Mouse (Mus musculus) stomach, postnatal 0 days (tissue): ENCODE data around the gene Bmp2k. TPM values are rescaled to one million over a fixed set of nuclear protein-coding genes. Genes with fewer than 3 reads are reported as not detected.

ENCODE experiments used
- ATAC-seq: fragments of 200-750 bp; cut with Nextera tagmentation; 2 replicates; pipeline ENCODE4 v1.8.0; 2017; ENCODE audit not compliant: low FRiP score, low TSS enrichment
- DNase-seq: peaks from one replicate; pipeline ENCODE4 v3.0.0-alpha.2; 2016; ENCODE audit warnings: low spot score
- H3K27ac ChIP-seq: fragments of 300-500 bp; sonication (generic); replicated peaks from 2 replicates; pipeline ENCODE4 v1.5.1; 2014; ENCODE audit warnings: mild to moderate bottlenecking, control low read depth
- H3K27me3 ChIP-seq: fragments of 300-500 bp; sonication (generic); 2 replicates; pipeline ENCODE4 v1.6.1; 2014; ENCODE audit warnings: low read length; ENCODE audit not compliant: control insufficient read depth, insufficient read depth
- H3K36me3 ChIP-seq: fragments of 300-500 bp; sonication (generic); 2 replicates; pipeline ENCODE4 v1.6.1; 2014; ENCODE audit warnings: low read length, mixed read lengths; ENCODE audit not compliant: control insufficient read depth, insufficient read depth
- H3K4me1 ChIP-seq: fragments of 300-500 bp; sonication (generic); replicated peaks from 2 replicates; pipeline ENCODE4 v1.6.1; 2014; ENCODE audit warnings: antibody characterized with exemption; ENCODE audit not compliant: control insufficient read depth, insufficient read depth
- H3K4me2 ChIP-seq: fragments of 300-500 bp; sonication (generic); replicated peaks from 2 replicates; pipeline ENCODE4 v1.6.1; 2014; ENCODE audit warnings: low read depth, mild to moderate bottlenecking, control low read depth, moderate library complexity
- H3K4me3 ChIP-seq: fragments of 300-500 bp; sonication (generic); 2 replicates; pipeline ENCODE4 v1.5.1; 2014; ENCODE audit warnings: low read depth, low read length, control low read depth
- H3K9ac ChIP-seq: fragments of 300-500 bp; sonication (generic); 2 replicates; pipeline ENCODE4 v1.6.1; 2014; ENCODE audit warnings: mild to moderate bottlenecking, low read length, control low read depth, mixed read lengths
- H3K9me3 ChIP-seq: fragments of 300-500 bp; sonication (generic); 2 replicates; pipeline ENCODE4 v1.6.1; 2016; ENCODE audit warnings: low read length; ENCODE audit not compliant: control insufficient read depth
- CTCF ChIP-seq: IDR thresholded peaks from 2 replicates; pipeline ENCODE4 v1.5.1; 2016; ENCODE audit warnings: antibody characterized with exemption, low read depth, mild to moderate bottlenecking, moderate library complexity
- EP300 ChIP-seq: optimal IDR thresholded peaks from 2 replicates; pipeline ENCODE3; 2016; ENCODE audit warnings: antibody characterized with exemption
- WGBS: fragments of 180-500 bp; shearing (Covaris S2); extraction: QIAGEN DNeasy Blood & Tissue Kit; methylation state at CpG from one replicate; pipeline ENCODE4 v1.1.7; 2014; 5-methylcytosine and 5-hydroxymethylcytosine counted together
- polyA plus RNA-seq: library from polyadenylated mRNA; unstranded; fragments of >200 nt; fragmentation: Nextera tagmentation; extraction: Ambion mirVana; gene quantifications from 2 replicates; pipeline ENCODE4 v1.2.1, GENCODE M21; 2015

The Bmp2k gene
- polyA plus RNA-seq, 1 experiment from 2014 or later: 11.9 TPM

GRCm38 (mm10) chr5:97060864-97061263 lies 63.4 kb downstream of the Bmp2k start:
- TF ChIP-seq CTCF: no peak
- TF ChIP-seq EP300: no peak

GRCm38 (mm10) chr5:97062041-97062440 lies 64.6 kb downstream of the Bmp2k start:
- no peak for ATAC-seq
- Histone ChIP-seq H3K9me3 (no peaks in the 10 kb centered on the region), H3K9ac (no peak overlapping the region), H3K4me3 (no peak overlapping the region), H3K4me2 (no peak overlapping the region), H3K27me3 (no peaks in the 10 kb centered on the region), H3K27ac (no peak overlapping the region), H3K36me3 (peaks cover 9% of the 10 kb centered on the region; the same call in 1 of the 2 replicates), H3K4me1 (no peaks in the 10 kb centered on the region)
- WGBS: 55% methylated on average over 1 of the region's 1 CpGs
- no peak for DNase-seq
- no peak for TF ChIP-seq CTCF
- TF ChIP-seq EP300: no peak

More at GRCm38 (mm10) chr5:97060864-97061263, 63.4 kb downstream of the Bmp2k start:
- Histone ChIP-seq H3K4me3 (no peak overlapping the region), H3K4me1 (no peaks in the 10 kb centered on the region), H3K27me3 (no peaks in the 10 kb centered on the region), H3K4me2 (no peak overlapping the region), H3K9me3 (no peaks in the 10 kb centered on the region), H3K9ac (no peak overlapping the region), H3K27ac (no peak overlapping the region), H3K36me3 (peaks cover 11% of the 10 kb centered on the region; the same call in 1 of the 2 replicates)
- no peak for DNase-seq
- WGBS: 66% methylated on average over 3 of the region's 3 CpGs
- ATAC-seq: no peak

DNA sequence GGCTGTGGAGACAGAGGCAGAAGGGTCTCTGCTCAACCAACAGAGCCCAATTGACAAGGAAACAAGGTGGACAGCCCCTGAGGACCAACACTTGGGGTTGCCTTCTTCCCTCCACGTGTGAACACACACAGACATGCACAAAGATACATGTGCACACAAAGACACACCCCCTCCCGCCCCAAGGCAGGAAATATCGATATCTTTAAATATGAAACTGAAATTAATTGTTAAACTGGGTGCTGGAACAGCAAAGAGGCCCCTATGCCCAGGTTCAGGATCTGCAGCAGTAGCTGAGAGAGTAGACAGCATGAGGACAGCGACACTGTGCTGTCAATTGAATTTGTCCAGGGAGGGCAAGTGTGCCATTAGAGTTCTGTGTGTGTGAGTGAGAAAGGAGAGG lies 68.3 kb downstream of the Bmp2k start:
- Histone ChIP-seq H3K4me2 (no peak overlapping the region), H3K27ac (no peak overlapping the region), H3K4me1 (no peaks in the 10 kb centered on the region), H3K9me3 (no peaks in the 10 kb centered on the region), H3K36me3 (peaks cover 10% of the 10 kb centered on the region; the same call in 1 of the 2 replicates), H3K9ac (no peak overlapping the region), H3K27me3 (no peaks in the 10 kb centered on the region), H3K4me3 (no peak overlapping the region)
- TF ChIP-seq CTCF (no peak), EP300 (no peak)
- 75% methylated on average over 4 of the region's 4 CpGs for WGBS
- DNase-seq (no peak), ATAC-seq (no peak)

- no peak for DNase-seq
- ATAC-seq: no peak
- H3K27me3 ChIP-seq: no peaks in the 10 kb centered on the region
- no peaks in the 10 kb centered on the region for H3K4me1 ChIP-seq
- no peak for TF ChIP-seq CTCF
- TF ChIP-seq EP300: no peak
- no peaks in the 10 kb centered on the region for H3K9me3 ChIP-seq
- 91% methylated on average over 11 of the region's 11 CpGs for WGBS
- no peak overlapping the region for H3K9ac ChIP-seq
- H3K4me3 ChIP-seq: no peak overlapping the region
- H3K4me2 ChIP-seq: no peak overlapping the region
- peaks cover 2% of the 10 kb centered on the region; the same call in 1 of the 2 replicates for H3K36me3 ChIP-seq
- H3K27ac ChIP-seq: no peak overlapping the region
Observed at GRCm38 (mm10) chr5:97075476-97076151, 78.1 kb downstream of the Bmp2k start.

DNA sequence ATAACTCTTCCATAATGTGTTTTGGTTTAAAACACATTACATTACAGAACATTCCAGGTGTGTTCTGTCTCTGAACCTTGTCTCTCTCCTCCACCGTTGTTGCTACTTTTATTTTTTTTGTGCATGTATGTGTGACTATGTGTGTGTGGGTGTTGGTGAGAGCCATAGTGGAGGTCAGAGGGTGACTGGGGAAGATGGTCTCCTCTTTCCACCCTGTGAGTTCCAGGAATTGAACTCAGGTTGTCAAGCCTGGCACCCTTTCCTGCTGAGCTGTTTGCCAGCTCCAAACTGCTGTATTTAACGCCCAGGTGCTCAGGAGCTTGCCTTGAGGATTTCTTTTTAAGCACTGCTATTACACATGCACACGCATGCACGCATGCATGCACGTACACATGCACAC lies 78.7 kb downstream of the Bmp2k start:
- no peak for ATAC-seq
- no peak for DNase-seq
- Histone ChIP-seq H3K27me3 (no peaks in the 10 kb centered on the region), H3K36me3 (peaks cover 2% of the 10 kb centered on the region; the same call in 1 of the 2 replicates), H3K4me3 (no peak overlapping the region), H3K9ac (no peak overlapping the region), H3K4me1 (no peaks in the 10 kb centered on the region), H3K4me2 (no peak overlapping the region), H3K9me3 (no peaks in the 10 kb centered on the region), H3K27ac (no peak overlapping the region)
- TF ChIP-seq CTCF: no peak
- no peak for TF ChIP-seq EP300
- 81% methylated on average over 5 of the region's 5 CpGs for WGBS

DNA sequence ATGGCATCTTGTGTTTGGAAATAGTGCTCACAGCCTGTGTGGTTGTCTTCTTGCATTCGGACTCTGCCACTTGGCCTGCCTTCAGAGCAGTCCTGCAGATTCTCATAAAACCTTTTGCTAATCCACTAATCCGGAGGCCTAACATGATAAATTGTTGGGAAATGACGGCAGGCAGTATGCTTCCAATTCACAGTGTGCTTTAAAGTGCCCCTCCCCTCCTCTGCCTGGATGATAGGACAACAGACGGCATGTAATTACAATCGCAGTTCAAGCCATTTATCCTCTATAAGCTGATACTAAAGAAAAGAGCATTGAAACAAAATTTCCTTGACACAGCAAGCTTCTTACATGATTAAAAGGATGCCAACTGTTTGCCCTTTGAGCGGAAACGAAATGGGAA lies 80.2 kb downstream of the Bmp2k start:
- H3K4me3 ChIP-seq: no peak overlapping the region
- DNase-seq (no peak), ATAC-seq (no peak)
- no peak overlapping the region for H3K27ac ChIP-seq
- TF ChIP-seq EP300 (no peak), CTCF (no peak)
- H3K4me1 ChIP-seq: no peaks in the 10 kb centered on the region
- H3K9me3 ChIP-seq: no peaks in the 10 kb centered on the region
- no peak overlapping the region for H3K4me2 ChIP-seq
- H3K27me3 ChIP-seq: no peaks in the 10 kb centered on the region
- WGBS: 47% methylated on average over 7 of the region's 7 CpGs
- H3K9ac ChIP-seq: no peak overlapping the region
- H3K36me3 ChIP-seq: peaks cover 2% of the 10 kb centered on the region; the same call in 1 of the 2 replicates
